In genomic region chr11:52395940-52396596, GRCm38 (mm10) we compare ENCODE assay signal across 1 mouse cellular context.
TF ChIP-seq lines count a peak whose summit lies in the region.

9530068E07Rik (plus strand) TSS chr11:52396428.

TF ChIP-seq in CH12.LX, 34 proteins besides CTCF, POLR2A, EP300 and RAD21 (continued from another document):
- TF ChIP-seq PAX5 (IDR thresholded peaks at IDR 0.05; ENCODE audit: low read length) = no peak
- TF ChIP-seq IRF4 (IDR thresholded peaks at IDR 0.05; ENCODE audit: low read depth, low read length) = peak; percentile 66
- peak; percentile 48; the same call in 1 of the 2 replicates for TF ChIP-seq MAX (IDR thresholded peaks at IDR 0.05; ENCODE audit: low read length)
- peak; percentile 58 for TF ChIP-seq ELF1 (IDR thresholded peaks at IDR 0.05; ENCODE audit: low read depth, low read length)
- TF ChIP-seq CHD1 (IDR thresholded peaks at IDR 0.05; ENCODE audit: low read depth, low read length) = no peak
- TF ChIP-seq MXI1 (IDR thresholded peaks at IDR 0.05; ENCODE audit: low read depth, low read length) = peak; percentile 82
- no peak for TF ChIP-seq USF2 (conservative IDR thresholded peaks at IDR 0.05; ENCODE audit: low read depth, low read length)
- TF ChIP-seq CHD2 (IDR thresholded peaks at IDR 0.05; ENCODE audit: low read length) = no peak
- peak; percentile 79; the same call in 1 of the 2 replicates for TF ChIP-seq SIN3A (IDR thresholded peaks at IDR 0.05; ENCODE audit: low read length)
- peak; percentile 63 for TF ChIP-seq MEF2A (IDR thresholded peaks at IDR 0.05; ENCODE audit: borderline replicate concordance, low read depth, low read length)
- peak; percentile 34 for TF ChIP-seq JUND (conservative IDR thresholded peaks at IDR 0.05; ENCODE audit: low read depth, low read length)
- peak; percentile 85 for TF ChIP-seq HCFC1 (IDR thresholded peaks at IDR 0.05; ENCODE audit: low read depth, low read length)
- TF ChIP-seq KAT2A (IDR thresholded peaks at IDR 0.05; ENCODE audit: insufficient replicate concordance, low read length) = peak; percentile 61; the same call in 1 of the 2 replicates
- TF ChIP-seq RCOR1 (conservative IDR thresholded peaks at IDR 0.05; ENCODE audit: low read depth, low read length) = 0 out of 2 replicates have a peak, but pooled peaks have one; percentile 22
- peak; percentile 87 for TF ChIP-seq NRF1 (IDR thresholded peaks at IDR 0.05; ENCODE audit: low read depth, low read length)
- peak; percentile 93 for TF ChIP-seq POLR2AphosphoS2 (IDR thresholded peaks at IDR 0.05; ENCODE audit: low read depth, low read length)
- TF ChIP-seq ETS1 (conservative IDR thresholded peaks at IDR 0.05; ENCODE audit: low read depth, low read length) = 0 out of 2 replicates have a peak, but pooled peaks have one; percentile 12
TF ChIP-seq in CH12.LX: peak in this region for 21.
